Mouse (Mus musculus) hindbrain, postnatal 0 days (tissue): ENCODE results near the gene Slc22a23. TPM values are rescaled to one million over a fixed set of nuclear protein-coding genes. Genes with fewer than 3 reads are reported as not detected.

ENCODE experiments used
- ATAC-seq: fragments of 200-750 bp; cut with Nextera tagmentation; 2 replicates; pipeline ENCODE4 v1.8.0; 2017; ENCODE audit warnings: mild to moderate bottlenecking, moderate TSS enrichment, moderate library complexity
- DNase-seq: peaks from one replicate; pipeline ENCODE4 v3.0.0-alpha.2; 2015; ENCODE audit warnings: low spot score
- H3K27ac ChIP-seq: fragments of 300-500 bp; sonication (generic); 2 replicates; pipeline ENCODE4 v1.5.1; 2014; ENCODE audit warnings: mild to moderate bottlenecking
- H3K27me3 ChIP-seq: fragments of 300-500 bp; sonication (generic); 2 replicates; pipeline ENCODE4 v1.6.1; 2014; ENCODE audit warnings: low read length, mixed read lengths; ENCODE audit not compliant: insufficient read depth
- H3K36me3 ChIP-seq: fragments of 300-500 bp; sonication (generic); 2 replicates; pipeline ENCODE4 v1.6.1; 2014; ENCODE audit warnings: low read length, mixed read lengths; ENCODE audit not compliant: insufficient read depth
- H3K4me1 ChIP-seq: fragments of 300-500 bp; sonication (generic); 2 replicates; pipeline ENCODE4 v1.6.1; 2014; ENCODE audit warnings: antibody characterized with exemption, low read length, mixed read lengths; ENCODE audit not compliant: insufficient read depth
- H3K4me2 ChIP-seq: fragments of 300-500 bp; sonication (generic); 2 replicates; pipeline ENCODE4 v1.6.1; 2014; ENCODE audit warnings: low read depth, mild to moderate bottlenecking, low read length, moderate library complexity, mixed read lengths
- H3K4me3 ChIP-seq: fragments of 300-500 bp; sonication (generic); 2 replicates; pipeline ENCODE4 v1.5.1; 2014; ENCODE audit warnings: low read length
- H3K9ac ChIP-seq: fragments of 300-500 bp; sonication (generic); replicated peaks from 2 replicates; pipeline ENCODE4 v1.6.1; 2014; ENCODE audit warnings: mild to moderate bottlenecking, low read length, moderate library complexity, mixed read lengths
- H3K9me3 ChIP-seq: fragments of 300-500 bp; sonication (generic); 2 replicates; pipeline ENCODE4 v1.6.1; 2016; ENCODE audit warnings: low read length, mixed read lengths
- CTCF ChIP-seq: IDR thresholded peaks from 2 replicates; pipeline ENCODE4 v1.5.1; 2016; ENCODE audit warnings: antibody characterized with exemption, control low read depth, low read depth
- WGBS: fragments of 180-500 bp; shearing (Covaris S2); extraction: QIAGEN DNeasy Blood & Tissue Kit; methylation state at CpG from one replicate; pipeline ENCODE4 v1.1.7; 2014; 5-methylcytosine and 5-hydroxymethylcytosine counted together
- polyA plus RNA-seq: library from polyadenylated mRNA; unstranded; fragments of >200 nt; fragmentation: Nextera tagmentation; extraction: Ambion mirVana; gene quantifications from 2 replicates; pipeline ENCODE4 v1.2.1, GENCODE M21; 2015
- total RNA-seq: library from RNA; depleted of rRNA; stranded (reverse); fragments of >200 nt; gene quantifications from 2 replicates; pipeline ENCODE4 v1.2.3, GENCODE M21; 2014

The Slc22a23 gene
- total and polyA plus RNA-seq, 2 experiments from 2014 or later: 12.9 to 136 TPM

DNA sequence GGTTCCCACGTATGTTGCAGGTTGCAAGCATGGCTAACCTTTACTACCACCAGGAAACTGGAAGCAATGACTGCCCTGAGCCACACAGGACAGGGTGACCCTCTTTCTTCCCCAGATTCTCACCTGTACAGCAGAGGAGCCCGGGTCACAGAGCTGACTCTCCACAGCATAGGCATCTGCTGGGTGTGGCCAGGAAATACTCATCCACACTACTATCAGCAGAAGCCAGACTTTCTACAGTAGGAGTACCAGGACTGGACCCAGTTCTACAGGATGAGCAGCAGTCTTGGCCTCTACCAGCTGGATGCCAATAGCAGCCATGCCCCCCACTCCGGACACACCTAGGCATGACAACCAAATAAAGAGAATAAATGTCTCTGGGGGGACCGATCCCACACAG lies 15.4 kb downstream of the Slc22a23 start:
- H3K4me3 ChIP-seq: no peak overlapping the region
- H3K9ac ChIP-seq: no peak overlapping the region
- H3K4me1 ChIP-seq: no peaks in the 10 kb centered on the region
- WGBS: 88% methylated on average over 4 of the region's 4 CpGs
- ATAC-seq (no peak), DNase-seq (no peak)
- H3K27ac ChIP-seq: no peak overlapping the region
- H3K27me3 ChIP-seq: no peaks in the 10 kb centered on the region
- TF ChIP-seq CTCF: no peak
- no peaks in the 10 kb centered on the region for H3K36me3 ChIP-seq
- no peak overlapping the region for H3K4me2 ChIP-seq
- H3K9me3 ChIP-seq: no peaks in the 10 kb centered on the region

GRCm38 (mm10) chr13:34326992-34327391 lies 18.0 kb downstream of the Slc22a23 start:
- H3K27ac ChIP-seq: no peak overlapping the region
- 100% methylated on average over 1 of the region's 1 CpGs for WGBS
- H3K27me3 ChIP-seq: no peaks in the 10 kb centered on the region
- no peak for DNase-seq
- H3K9me3 ChIP-seq: no peaks in the 10 kb centered on the region
- ATAC-seq: no peak
- H3K4me3 ChIP-seq: no peak overlapping the region
- no peaks in the 10 kb centered on the region for H3K4me1 ChIP-seq
- H3K4me2 ChIP-seq: no peak overlapping the region
- TF ChIP-seq CTCF: no peak
- no peaks in the 10 kb centered on the region for H3K36me3 ChIP-seq
- H3K9ac ChIP-seq: no peak overlapping the region

- H3K4me1 ChIP-seq: no peaks in the 10 kb centered on the region
- DNase-seq: no peak
- no peak overlapping the region for H3K4me2 ChIP-seq
- no peak overlapping the region for H3K4me3 ChIP-seq
- no peaks in the 10 kb centered on the region for H3K36me3 ChIP-seq
- H3K27me3 ChIP-seq: no peaks in the 10 kb centered on the region
- TF ChIP-seq CTCF: no peak
- 93% methylated on average over 2 of the region's 2 CpGs for WGBS
- no peak overlapping the region for H3K9ac ChIP-seq
- no peak for ATAC-seq
- H3K9me3 ChIP-seq: no peaks in the 10 kb centered on the region
- H3K27ac ChIP-seq: no peak overlapping the region
These were observed 21.6 kb downstream of the Slc22a23 start for GRCm38 (mm10) chr13:34323361-34323760.

- ATAC-seq (no peak), DNase-seq (no peak)
- Histone ChIP-seq H3K9me3 (no peaks in the 10 kb centered on the region), H3K4me1 (no peaks in the 10 kb centered on the region), H3K27ac (no peak overlapping the region), H3K4me2 (no peak overlapping the region), H3K27me3 (no peaks in the 10 kb centered on the region), H3K36me3 (no peaks in the 10 kb centered on the region), H3K4me3 (no peak overlapping the region), H3K9ac (no peak overlapping the region)
- WGBS: 94% methylated on average over 4 of the region's 4 CpGs
- TF ChIP-seq CTCF: no peak
These were observed 24.5 kb downstream of the Slc22a23 start for GRCm38 (mm10) chr13:34320482-34320881.

DNA sequence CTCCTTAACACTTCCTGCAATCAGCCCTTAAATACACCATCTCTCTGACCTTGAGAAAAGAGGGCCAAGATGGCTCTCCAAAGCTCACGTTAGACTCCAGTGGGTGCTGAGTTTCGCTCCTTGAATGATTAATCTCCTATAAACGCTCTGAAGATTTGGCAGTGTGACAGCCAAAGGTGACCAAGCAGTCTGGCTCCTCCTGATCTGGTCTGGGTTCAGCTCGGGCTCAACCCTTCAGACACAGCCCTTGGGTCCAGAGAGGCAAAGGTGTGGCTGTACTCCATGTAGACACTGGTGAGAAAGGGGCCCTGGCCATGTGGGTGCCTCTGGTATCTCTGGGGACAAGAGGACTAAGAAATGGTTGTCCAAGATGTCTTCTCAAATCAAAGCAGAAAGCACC lies 27.9 kb downstream of the Slc22a23 start:
- ATAC-seq (no peak), DNase-seq (no peak)
- no peak overlapping the region for H3K27ac ChIP-seq
- H3K4me3 ChIP-seq: no peak overlapping the region
- H3K4me1 ChIP-seq: no peaks in the 10 kb centered on the region
- no peak overlapping the region for H3K9ac ChIP-seq
- H3K9me3 ChIP-seq: no peaks in the 10 kb centered on the region
- TF ChIP-seq CTCF: no peak
- no peak overlapping the region for H3K4me2 ChIP-seq
- 73% methylated on average over 4 of the region's 4 CpGs for WGBS
- H3K27me3 ChIP-seq: no peaks in the 10 kb centered on the region
- no peaks in the 10 kb centered on the region for H3K36me3 ChIP-seq

DNA sequence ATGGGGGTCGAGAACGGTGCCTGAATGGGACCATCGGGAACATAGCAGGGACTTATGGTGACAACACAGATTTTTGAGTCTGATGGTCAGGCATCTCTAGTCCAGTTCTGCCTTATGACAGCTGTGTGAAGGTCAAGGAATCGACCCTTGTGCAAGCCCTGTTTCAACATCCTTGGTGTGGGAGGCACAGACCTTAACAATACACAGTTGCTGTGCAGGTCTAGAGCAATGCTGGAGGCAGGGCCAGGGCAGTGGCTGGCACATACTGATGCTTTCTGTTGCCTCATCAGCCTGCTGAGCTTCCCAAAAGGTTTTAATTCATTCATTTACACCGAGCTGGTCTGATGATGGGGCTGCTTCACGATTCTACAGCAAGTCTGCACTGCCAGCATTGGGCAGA lies 28.5 kb downstream of the Slc22a23 start:
- 75% methylated on average over 6 of the region's 6 CpGs for WGBS

DNA sequence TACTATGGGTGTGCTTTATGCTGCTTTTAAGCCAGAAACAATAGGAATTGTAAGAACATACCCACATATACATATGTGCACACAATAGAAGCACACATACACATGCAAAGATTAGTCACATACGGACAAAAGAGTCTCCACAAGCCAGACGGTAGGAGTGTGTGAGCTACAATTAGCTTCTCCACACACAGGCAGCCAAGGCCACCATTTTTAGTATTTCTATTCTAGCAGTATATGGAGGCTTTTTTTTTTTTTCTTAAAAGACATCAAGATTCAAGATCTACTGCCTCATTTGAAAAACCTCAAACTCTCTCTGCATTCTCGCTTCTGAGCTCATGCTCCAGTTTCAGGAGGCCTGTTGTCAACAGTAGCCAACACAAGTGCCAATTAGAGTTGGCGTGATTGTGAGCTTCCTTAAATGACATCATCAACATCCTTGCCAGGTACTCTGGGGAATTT lies 31.9 kb downstream of the Slc22a23 start:
- DNase-seq: no peak
- WGBS: 59% methylated on average over 4 of the region's 4 CpGs
- no peak overlapping the region for H3K27ac ChIP-seq
- H3K4me2 ChIP-seq: no peak overlapping the region
- no peak for TF ChIP-seq CTCF
- no peak overlapping the region for H3K4me3 ChIP-seq
- H3K9me3 ChIP-seq: no peaks in the 10 kb centered on the region
- ATAC-seq: no peak
- no peaks in the 10 kb centered on the region for H3K36me3 ChIP-seq
- H3K4me1 ChIP-seq: no peaks in the 10 kb centered on the region
- H3K27me3 ChIP-seq: no peaks in the 10 kb centered on the region
- H3K9ac ChIP-seq: no peak overlapping the region

More for the DNA sequence above, 28.5 kb downstream of the Slc22a23 start:
- no peaks in the 10 kb centered on the region for H3K27me3 ChIP-seq
- DNase-seq (no peak), ATAC-seq (no peak)
- H3K4me2 ChIP-seq: no peak overlapping the region
- H3K36me3 ChIP-seq: no peaks in the 10 kb centered on the region
- no peaks in the 10 kb centered on the region for H3K4me1 ChIP-seq
- no peak overlapping the region for H3K4me3 ChIP-seq
- H3K9me3 ChIP-seq: no peaks in the 10 kb centered on the region
- no peak overlapping the region for H3K27ac ChIP-seq
- no peak for TF ChIP-seq CTCF
- H3K9ac ChIP-seq: no peak overlapping the region
